Mouse (Mus musculus) erythroid progenitor cell, adult 5-6 weeks (primary cell): ENCODE data around the gene Adss. TPM values are rescaled to one million over a fixed set of nuclear protein-coding genes. Genes with fewer than 3 reads are reported as not detected.

Experiments
- ATAC-seq: replicated peaks from 2 replicates; pipeline ENCODE4 v1.8.0; 2016; ENCODE audit warnings: moderate number of reproducible peaks, mild to moderate bottlenecking, moderate TSS enrichment, inconsistent platforms; ENCODE audit not compliant: poor library complexity, low FRiP score, severe bottlenecking
- total RNA-seq, 2 experiments: library from RNA; stranded (forward) in 1 of 2; stranded (reverse) in 1 of 2; fragments of 150-400 nt in 1 of 2; fragments of 186-747, 209-891 nt in 1 of 2; gene quantifications; 2 replicates each; pipeline versions ENCODE4 v1.2.3 to v1.2.4; 2015 to 2017; ENCODE audit warnings: low replicate concordance in 2 of 2

Gene Adss
- total RNA-seq, 2 experiments from 2014 or later: 37.7 to 40.8 TPM

DNA sequence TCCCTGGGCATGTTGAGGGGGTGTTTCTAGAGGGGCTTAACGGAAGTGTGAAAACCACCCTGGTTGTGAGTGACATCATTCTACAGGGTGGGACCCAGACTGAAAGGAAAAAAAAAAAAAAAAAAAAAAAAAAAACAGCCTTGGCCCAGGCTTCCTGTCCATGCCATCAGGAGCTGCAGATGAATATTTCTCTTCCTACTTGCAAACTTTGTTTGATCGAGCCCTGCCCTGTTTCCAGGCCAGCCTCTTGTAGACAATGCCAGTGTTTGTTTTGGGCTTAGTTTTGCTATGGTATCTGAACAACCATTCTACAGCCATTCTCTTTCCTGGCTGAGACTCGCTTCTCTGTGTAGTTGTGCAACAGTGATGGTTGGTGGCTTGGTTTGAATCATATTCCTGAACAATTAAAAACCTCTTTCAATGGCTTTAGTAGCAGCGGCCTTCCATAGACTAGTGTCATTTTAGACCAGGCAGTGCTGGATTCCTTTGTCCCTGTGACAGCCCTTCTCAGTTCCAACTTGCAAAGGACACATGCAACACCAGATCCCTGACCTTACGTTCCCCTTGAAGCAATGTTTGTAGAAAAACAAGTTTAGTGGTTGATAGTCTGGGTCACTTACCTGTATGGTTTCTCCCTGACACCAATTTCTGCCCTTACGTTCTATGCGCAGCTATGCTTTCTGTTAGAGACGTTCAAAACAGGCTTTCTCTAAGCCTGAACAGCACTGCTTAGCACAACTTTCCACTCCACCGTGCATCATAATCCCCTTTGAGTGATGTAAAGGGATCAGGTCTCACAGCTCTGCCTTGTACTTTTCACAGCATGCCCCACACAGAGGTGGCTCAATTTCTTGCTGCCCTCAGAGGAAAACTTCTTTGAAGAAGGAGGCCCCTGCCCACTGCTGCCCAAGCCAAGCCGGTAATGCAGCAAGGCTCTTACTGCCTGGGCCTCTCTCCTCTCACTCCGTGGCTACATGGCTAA lies 67.0 kb downstream of the Adss start, which contains the start of gene 1700016C15Rik:
Gene 1700016C15Rik, plus strand, starts transcription at position 772 of the 982 bp plus-strand sequence.
- ATAC-seq: no peak

DNA sequence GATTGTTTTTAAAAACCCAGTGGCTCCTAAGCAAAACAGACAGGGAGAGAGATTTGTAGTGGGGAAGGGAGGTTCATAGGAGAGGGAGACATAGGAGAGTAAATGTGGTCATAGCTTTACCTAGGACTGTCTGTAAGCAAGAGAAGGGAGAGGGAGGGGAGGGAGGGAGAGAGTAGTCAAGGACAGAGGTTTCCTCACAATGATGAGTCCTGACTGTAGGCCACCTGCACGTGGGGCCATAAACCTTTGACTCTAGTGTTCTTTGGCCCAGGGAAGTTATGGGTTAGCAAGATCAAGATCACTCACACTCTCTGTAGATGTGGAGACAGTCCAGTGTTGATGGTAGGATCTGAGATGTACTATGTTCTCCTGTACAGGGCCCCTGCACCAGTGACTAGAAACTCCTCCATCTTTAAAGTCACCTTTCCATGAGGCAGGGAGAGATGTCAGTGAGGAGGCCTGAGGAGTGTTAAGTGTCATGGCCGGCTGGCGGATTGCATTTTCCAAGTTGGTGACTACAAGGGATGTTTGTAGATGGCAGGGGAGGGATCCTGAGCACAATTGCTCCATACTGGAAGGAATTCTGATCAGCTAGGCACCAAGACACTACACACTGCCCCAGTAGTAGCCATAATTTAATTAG lies 68.3 kb downstream of the Adss start:
- no peak for ATAC-seq

DNA sequence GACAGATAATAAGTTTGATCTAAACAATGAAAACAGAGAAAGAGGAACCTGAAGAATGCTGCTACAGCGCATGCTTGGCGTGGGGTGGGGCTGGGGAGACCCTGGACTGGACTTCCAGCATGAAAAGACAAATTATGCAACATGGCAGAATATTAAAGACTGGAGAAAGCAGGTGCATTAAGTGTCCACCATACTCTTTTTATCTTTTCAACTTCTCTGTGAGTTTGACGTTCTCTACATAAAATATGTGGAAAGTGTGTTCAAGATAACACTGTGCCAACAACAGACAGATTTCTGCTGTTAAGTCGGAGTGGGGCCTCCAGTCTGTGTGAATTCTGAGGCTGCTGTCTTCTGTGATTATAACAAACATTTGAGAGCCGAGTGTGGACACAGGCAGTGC lies 69.4 kb downstream of the Adss start:
- ATAC-seq: no peak

DNA sequence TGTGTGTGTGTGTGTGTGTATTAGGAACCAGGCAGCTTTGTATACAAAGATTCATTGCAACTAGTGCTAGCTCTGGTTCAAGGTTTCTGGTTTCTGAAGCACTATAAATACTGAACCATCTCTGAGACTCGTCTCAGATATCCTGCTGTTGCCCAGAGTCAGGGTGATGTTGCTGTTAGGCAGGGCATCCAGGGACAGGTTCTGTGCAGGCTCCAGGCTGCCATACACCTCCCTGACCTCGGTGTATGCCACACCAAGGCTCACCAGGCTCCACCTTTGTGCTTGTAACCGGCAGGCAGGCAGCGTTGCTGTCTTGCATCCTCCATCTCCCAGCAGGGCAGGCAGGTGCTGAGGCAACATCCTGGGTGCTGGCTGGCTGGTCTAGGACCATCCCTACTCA lies 72.5 kb downstream of the Adss start:
- no peak for ATAC-seq

DNA sequence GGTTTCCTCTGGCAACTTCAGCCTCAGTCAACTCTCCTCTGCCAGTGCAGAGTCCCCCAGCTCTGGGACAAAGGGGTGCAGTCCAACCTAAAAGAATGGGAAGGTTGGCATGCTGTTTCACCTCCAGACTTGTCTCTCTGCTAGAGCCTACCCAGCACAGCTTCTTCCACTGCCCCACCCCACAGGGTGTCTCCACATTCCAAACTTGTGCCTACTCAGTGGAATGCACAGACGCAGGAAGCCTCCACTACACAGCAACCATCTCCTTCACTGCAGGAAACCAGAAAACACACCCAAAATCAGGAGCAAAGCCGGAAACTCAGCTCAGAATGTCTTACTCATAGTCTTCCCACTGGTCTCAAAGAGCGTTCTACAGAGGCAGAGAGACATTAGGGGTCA lies 77.3 kb downstream of the Adss start:
- no peak for ATAC-seq

DNA sequence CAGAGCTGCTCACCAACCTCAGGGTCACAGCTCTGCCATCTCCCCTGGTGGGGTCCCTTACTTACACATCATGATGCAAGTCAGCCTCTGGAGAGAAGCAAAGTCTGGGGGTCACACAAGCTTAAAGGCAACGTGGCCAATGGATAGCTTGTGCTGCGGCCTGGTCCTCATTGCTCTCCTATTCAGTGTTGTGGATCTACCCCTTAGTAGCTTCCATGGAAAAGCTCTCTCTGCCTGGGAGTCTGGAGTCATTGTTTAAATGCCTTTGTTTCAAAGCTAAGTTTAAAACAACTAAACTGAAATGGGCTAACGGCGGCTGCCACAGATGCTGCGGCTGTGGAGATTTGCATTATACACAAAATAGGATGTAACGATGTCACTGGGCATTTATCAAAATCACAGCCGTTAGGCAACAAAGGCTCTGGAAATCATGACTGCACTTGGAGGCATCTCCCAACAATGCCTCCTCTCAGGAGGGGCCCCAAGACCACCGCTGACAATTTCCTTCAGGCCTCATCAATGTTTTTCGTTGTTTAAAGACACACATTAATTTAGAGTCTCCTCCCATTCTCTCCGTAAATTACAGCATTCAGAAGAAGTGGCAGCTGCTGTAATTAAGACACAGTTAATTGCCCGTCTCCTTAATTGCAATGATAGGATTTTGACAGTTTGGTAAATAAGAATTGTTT lies 77.8 kb downstream of the Adss start:
- ATAC-seq: no peak

DNA sequence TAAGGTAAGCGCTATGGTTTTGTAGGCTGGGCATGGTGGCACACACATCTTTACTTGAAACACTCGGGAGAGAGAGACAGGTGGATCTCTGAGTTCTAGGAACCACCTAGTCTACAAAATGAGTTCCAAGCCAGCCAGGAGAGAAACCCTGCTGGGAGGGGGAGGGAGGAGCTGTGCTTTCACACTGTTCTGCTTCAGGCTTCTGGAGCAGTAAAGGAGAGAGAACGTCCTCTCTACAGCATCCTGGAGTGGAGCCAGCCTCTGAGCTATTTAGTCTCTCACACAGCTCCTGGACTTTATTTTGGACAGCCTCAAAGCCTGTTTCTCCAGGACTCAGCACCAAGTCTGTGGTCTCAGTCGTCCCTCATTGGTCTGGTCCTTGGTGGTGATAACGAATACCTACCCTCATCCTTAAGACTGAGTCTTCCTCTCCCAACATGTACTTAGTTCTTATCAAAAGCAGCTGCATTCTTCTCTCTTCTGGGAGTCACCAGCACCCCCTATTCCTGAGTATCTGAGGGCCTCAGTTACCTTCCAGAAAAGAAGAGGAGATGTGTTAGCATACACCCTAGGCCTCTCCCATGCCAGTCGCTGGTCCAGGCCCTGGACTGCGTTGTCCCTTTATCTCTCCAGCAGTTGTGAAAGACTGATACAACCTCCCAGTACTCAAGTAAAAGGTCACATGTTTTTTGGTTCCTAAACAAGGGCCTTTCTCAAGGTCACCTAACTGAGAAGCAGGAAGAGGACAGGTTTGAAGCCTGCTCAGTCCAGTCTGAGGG lies 79.1 kb downstream of the Adss start:
- ATAC-seq: 0 out of 2 replicates have a peak, but pooled peaks have one; percentile 49

DNA sequence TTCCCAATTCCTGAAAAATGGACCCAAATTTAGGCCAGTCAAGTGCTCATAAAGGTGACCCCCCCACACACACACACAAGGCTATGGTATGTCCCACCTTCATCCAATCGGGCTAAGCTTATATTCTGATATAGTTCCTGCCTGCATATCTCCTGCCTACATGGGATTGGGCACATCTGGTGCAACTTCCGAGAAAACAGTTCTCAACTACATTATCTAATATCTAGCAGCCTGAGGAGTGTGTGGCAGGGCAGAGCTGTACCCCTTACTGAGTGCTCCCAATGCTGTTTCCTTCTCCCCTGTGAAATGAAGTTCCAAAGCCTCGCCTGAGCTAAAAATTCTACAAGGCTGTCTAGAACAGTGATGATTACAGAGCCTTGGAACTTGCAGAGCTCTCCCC lies 79.9 kb downstream of the Adss start:
- ATAC-seq: no peak

DNA sequence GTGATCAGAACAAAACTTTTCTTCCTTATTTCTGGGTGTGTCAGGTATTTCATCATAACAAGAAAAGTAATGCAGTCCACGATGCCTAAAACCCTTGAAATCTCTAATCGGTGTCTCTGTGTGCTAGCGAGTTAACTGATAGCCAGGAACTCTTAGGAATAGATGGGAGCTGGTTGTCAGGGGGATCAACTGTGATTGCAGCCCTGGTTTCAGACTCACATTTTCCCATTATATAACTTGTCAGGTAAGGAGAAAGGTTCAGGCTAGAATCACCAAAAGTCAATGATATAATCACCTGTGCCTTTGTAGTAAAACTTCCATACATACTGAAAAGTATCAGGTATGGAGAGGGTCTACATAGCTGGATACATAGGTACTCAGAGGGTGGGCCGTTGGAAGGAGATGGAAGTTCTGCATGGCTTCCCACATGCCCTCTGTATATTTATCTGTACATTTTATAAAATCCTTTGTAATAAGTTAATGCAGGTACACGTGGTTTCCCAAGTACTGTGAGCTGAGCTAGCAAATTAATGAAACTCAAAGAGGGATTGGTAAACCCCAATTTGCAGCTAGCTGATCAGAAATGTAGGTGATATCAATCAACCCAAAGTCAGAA lies 81.8 kb downstream of the Adss start:
- ATAC-seq: no peak

DNA sequence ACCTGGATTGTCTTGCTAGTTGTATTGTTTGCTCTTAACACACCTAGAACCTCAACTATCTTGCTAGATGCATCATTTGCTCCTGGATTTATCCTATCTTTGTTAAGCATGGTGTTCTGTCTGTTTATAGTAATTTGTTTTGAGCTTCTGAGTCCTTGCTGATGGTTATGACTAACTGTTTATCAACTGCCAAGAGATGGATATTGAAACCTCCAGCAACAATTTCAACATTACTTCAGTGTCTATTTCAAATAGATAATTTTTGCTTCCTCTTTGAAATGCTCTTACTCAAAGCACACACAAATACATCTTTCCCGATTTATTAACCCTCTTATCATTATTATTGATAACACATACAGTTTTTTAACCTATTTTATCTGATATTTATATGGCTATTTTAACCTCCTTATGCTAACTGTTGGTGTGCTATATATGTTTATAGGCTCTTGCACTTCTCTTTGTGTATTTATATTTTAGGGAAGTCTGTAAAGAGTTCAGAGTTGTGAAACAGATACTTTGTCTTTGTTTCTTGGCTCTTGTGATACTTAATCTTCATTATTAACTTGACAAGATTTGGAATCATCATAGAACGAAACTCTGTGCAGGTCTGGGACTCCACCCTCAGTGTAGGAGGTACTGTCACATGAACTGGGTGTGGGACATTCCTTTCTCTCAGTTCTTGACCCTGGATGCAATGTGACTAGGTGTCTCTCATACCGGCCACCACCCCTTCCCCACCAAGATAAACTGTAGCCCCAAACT lies 82.5 kb downstream of the Adss start:
- no peak for ATAC-seq

Other genes with a start within 250 kb of the Adss start
- gene 1700016C15Rik, start 66.7 kb downstream of the Adss start, total RNA-seq (2015; ENCODE audit: low replicate concordance): not detected in 2 replicates
- gene 1700016C15Rik, start 66.7 kb downstream of the Adss start, total RNA-seq (2017; ENCODE audit: low replicate concordance): not detected in 2 replicates
- not detected in 2 replicates for gene Catspere2, start 186.9 kb upstream of the Adss start, total RNA-seq (2015; ENCODE audit: low replicate concordance)
- not detected in 2 replicates for gene Catspere2, start 186.9 kb upstream of the Adss start, total RNA-seq (2017; ENCODE audit: low replicate concordance)